Mouse (Mus musculus) ovary, adult 18-20 months (tissue): ENCODE results near the gene Endou.

Experiments used
- DNase-seq: peaks from one replicate; pipeline ENCODE4 v3.0.0; 2022; ENCODE audit warnings: low spot score, mixed read lengths

The Endou gene

DNA sequence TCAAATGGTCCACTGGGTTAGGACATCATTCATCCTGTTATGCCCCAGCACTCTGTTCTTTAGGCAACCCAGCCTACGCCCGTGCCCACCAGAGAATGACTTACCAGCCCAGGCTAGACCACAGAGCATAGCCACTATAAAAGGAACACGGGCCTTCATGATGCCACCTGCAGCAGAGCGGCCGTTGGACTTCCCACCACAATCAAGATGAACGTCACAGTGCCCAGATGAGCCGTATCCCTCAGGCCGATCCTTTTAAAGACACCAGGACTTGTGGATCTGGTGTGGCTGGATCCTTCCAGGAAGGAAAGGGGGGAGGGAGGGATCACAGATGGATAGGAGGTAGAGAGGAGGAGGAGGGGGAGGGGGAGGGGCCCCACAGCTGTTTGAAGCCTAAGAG, at the start of gene Endou:
Gene Endou, minus strand, starts transcription at position 229 of the 400 bp plus-strand sequence.
- DNase-seq, result no peak

DNA sequence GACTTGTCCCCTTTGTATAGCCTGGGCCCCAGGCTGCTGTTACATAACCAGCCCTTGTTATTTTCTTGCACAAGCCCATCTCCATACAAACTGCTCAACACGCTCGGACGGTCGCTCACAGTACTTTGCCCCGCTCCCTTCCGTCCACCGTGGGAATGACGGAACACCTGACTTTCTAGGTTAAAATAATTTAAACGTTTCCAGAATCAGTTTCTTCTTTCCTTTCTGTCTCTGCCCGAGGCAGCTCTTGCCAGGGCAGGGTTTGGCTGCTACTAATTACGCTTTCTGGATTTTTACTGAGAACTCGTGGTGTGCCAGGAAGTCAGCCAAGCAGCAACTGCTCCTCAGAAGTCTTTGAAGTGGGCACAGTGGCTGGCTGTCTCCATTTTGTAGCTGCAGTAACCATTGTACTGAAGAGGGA, 49.5 kb upstream of the Endou start:
- no peak for DNase-seq

DNA sequence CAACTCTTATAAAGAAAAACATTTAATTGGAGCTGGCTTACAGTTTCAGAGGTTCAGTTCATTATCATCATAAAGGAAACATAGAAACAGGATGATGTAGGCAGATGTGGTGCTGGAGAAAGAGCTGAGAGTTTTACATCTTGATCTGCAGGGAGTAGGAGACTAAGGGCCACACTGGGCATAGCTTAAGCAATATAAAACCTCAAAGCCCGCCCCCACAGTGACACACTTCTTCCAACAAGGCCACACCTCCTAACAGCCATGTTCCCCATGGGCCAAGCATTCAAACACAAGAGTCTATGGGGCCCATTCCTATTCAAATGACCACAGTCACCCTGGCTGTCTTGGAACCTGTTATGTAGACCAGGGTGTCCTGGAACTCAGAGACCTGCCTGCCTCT, 48.4 kb upstream of the Endou start:
- DNase-seq, result no peak

DNA sequence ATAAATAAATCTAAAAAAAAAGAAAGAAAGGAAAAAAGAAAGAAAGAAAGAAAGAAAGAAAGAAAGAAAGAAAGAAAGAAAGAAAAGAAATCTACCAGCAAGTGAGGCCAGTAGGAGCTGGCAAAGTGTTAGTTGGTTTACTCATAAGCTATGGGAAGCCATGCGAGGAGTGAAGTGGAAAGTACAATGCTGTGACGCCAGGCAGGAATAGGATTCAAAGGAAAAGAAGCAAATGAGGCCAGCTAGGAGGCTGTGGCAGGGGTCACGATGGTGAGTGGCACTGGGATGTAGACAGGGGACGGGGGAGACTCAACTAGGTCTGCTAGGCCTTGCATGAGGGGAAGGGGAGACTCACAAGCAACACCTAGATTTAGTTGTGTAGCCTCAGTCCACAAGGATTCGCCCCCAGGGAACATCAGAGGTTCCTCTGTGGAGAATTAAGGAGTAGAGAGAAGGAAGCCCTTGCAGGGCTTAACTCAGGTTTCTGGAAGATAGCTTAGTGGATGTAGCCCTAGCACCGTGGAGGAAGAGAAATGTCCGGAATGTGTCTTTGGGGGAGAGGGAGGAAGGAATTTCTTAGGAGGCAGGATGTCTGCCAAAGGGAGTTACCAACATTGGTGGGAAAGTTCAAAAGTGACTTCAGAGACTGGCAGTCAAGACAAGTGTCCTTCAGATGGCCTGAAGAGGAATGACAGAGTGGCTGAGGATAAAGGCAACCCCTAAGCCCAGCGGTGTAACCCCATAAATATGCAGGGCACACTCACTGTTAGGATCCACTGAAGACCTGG, 47.4 kb upstream of the Endou start, which contains the start of gene Slc48a1:
Gene Slc48a1, plus strand, starts transcription at position 210 of the 788 bp plus-strand sequence.
- no peak for DNase-seq

DNA sequence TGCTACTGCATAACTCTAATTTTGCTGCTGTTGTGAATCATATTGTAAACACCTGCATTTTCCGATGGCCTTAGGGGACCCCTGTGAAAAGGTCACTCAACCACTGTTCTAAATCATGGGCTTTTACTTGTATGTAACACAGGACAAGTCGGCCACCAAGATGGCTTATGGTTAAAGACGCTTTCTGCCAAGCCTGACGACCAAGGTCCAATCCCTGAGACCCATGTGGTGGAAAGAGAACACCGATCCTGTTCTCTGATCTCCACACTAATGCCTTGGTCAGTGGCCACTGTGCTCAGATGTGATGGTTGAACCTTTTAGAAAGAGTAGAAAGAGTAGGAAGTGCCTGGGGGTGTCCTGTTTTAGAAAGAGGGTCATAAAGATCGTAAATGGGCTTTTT, 45.8 kb upstream of the Endou start:
- DNase-seq, result no peak

DNA sequence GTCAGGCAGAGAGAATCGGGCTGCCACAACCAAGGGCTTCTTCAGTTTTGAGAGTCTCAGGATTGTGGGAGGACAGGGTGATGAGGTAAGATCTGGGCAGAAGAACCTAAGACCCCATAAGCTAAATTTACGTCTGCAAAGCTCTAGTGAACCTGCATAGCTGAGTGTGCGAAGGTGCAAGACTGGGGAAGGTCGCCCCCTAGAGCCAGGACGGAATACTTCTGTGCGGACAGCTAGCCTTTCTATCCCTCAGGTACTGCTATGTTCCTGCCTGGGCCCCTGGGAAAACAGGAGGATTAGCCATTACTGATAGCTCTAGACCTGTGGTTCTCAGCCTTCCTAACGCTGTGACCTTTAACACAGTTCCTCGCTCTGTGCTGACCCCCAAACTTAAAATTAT, 45.4 kb upstream of the Endou start:
- no peak for DNase-seq

DNA sequence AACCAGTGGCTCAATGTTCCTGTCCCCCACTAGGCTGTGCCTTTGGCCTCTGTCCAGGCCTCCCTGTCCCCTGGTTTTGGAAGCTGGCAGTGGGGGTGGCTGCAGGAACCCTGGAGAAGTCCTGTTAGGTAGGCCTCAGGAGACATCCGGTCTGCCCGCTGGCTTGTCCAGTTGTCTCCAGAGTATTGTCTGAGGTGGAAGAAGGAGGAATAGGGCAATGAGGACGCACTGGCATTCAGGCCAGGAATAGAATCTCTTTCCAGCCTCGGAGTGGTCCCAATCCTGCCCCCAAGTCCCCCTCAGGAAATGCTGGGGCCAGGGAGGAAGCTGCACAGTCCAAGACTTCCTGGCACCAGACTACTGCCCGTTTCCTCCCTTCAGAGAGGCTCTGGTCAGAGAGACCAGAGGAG, 42.8 kb upstream of the Endou start:
- DNase-seq, result no peak

DNA sequence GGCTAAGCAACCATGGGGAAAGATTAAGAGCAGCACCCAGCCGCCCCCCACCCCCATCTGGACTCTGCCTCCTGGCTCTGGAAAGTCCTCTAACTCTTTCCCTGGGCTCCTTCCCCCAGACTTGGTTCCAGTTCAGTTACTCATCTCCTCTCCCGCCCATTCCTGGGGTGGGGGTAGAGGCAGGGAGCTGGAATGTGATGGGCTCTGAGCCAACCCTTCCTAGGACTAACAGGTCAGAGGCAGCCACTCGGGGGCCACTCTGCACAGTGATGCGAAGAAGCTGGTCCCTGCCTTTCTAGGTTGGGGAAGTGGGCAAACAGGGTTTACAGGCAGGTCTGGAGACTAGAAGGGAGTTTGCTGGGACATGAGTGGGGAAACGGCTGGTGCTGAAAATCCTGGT, 42.0 kb upstream of the Endou start:
- DNase-seq, result peak; percentile 52

DNA sequence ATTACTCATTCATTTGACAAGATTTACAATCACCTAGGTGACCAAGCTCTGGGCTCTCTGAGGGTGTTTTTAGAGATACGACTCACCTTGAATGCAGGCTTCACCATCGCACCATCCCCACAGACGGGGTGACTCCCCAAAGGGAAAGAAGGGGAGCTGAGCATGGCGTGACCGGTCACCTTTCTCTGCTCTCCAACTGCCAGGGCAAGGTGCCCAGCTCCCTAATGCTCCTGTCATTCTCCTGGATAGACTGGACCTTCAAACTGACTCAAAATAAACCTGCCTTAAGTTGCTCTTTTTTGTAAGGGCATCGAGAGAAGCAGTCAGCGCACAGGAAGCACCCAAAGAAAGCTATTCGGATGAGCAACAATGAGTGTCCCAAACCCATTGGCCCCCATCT, 39.1 kb upstream of the Endou start:
- DNase-seq, result no peak

DNA sequence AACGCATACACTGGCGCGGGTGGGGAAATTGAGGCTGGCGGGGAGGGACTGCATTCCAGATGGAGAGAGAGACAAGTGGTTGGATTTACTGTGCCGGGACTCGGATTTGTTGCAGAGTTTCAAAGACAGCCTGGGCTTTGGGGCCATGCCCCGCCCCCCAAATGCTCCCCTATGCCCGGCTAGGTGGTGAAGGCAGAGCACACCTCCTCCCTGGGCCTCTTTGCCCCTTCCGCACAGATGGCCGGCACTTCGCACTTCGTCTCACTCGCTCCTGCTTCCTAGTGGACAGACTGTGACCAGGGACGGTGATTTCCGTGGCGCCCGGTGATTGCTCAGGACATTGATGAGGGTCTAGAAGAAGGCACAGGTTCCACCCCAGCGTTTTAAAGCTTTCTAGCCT, 37.1 kb upstream of the Endou start:
- no peak for DNase-seq

DNA sequence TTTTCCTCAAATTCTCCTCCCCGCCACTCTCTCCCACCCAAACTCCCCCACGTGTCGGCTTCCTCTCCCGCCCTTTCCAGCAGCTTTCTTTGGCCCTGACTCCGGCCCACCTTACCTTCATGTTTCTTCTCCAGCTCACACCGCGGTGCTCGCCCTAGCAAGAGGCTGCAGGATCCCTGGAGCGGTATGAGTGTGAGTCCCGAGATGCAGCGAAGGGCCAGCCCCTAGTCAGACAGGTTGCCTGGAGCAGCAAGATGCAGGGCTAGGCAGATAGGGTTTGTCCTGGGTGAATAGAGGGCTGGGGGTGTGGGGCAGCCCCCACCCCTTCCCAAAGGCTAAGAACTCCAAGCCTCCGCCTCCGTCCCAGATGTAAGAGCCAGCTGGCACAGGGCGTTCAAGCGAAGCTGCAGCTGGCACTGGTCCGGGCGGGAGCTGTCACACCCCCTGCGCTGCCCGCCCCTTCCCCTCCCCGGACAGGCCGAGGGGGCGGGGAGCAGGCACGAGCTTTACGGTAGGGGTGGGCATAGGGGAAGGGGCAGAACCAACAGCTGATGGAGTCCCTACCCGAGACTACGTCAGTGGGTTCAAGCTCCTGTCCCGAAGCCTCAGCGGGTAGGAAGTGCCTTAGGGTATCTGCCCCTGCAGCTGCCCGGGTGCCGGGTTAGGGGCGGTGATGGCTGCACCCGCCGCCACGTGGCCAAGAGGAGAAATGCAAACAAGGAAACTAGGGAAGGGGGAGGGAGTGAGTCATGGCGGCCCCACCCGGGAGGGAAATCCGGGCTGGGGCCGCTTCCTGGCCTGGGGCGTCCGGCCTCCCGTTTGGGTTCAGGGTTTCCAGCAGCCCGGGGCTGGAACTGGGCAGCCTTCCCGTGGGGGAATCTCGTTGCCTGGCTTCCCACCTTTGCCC, 36.4 kb upstream of the Endou start, which contains the start of gene Rapgef3:
Gene Rapgef3, minus strand, starts transcription at position 693 of the 907 bp plus-strand sequence.
- DNase-seq, result peak; percentile 67

DNA sequence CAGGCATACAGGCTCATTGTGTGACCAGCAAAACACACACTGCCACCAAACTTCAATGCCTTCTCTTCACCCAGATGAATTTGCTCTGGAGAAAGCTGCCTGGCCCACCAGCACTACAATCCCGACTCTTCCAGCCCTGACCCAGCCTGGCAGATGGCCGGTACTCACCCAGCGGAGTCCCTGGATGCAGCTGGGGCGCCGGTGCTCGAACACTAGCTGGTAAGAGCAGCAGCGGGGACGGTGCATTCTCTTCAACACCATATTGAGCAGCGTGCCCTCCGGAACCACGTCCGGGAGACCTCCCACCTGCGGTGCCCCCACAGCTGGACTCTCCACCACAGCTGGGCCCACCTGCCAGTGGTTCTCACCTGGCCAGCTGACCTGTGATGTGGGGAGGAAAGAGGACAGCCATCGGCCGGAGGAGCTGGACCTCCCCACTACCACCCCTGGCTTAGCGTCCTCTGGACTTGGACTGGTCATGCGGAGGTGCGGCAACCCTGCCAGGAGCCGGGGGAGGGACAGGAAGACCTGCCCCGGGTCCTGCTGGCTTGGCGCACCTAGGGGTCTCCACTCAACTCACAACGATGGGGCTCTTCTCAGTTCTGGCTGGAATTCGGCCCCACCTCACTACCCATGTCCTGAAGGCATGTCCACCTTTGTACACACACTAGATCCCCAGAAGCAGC, 35.6 kb upstream of the Endou start:
- no peak for DNase-seq

DNA sequence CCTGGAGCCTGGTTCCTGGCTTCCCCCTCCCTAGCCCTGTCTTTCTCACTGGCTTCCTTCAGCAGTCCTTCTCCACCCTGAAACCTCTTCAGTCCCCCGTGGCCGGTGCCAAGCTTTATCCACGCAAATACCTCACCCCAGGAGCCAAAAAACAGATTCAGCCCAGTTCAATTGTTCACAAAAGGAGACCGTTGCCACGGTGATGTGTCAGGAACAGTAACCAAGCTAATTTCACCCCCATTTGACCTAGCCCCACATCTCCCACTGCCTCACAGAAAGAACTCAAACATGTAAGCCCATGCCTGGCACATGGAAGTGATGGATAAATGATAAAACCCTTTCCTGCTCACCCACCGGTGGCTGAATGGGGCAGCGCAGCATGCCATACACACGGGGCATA, 35.1 kb upstream of the Endou start:
- DNase-seq, result no peak

DNA sequence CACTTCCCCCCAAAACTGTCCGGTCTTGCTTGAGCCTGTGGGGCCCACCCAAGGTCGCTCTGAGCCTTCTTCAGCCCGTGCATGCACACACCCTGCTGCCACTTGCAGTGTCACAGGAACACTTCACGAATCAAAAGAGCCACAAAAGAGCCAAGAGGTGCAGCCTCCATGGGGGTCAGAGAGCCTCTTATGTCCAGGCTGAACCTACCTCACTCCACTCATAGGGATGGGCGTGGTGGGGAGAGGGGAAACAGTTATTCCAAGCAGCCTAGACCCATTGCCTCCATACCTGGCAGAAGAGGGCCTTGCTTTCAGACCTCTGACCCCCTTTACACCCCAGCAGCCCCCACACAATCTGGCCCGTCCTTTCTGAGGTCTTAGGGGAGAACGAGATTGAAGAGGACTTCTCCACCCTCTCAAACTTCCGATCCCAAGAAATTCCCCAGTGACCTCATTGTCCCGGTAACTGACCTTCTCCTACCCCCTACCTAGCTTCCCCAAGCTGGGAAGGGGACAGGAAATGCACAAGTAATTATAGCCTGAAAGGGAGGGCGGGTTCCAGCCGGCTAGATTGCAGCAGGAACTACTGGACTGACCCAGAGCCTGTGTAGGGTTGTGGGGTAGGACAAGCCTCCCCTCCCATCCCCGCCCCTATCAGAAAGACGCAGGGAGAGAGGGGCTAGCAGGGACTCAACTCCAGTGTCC, 34.1 kb upstream of the Endou start:
- DNase-seq, result no peak

DNA sequence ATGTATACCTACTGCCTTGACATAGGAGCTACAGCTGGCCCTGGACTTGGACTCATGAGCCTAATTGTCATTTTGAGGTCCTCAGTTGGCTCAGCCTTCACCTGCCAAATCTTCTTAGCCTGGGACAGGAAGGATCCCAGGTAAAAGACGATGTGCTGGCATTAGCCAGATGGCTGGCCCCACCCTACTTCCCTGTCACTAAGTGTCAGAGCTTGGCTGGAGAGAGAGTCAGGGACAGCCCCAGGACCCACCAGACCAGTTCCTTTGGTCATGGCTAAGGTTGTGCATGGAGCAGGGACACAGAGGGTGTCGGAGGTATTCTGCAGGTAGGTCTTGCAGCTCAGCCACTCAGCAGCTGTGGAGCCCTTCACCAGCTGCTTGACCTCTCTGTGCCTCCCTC, 33.4 kb upstream of the Endou start:
- no peak for DNase-seq

DNA sequence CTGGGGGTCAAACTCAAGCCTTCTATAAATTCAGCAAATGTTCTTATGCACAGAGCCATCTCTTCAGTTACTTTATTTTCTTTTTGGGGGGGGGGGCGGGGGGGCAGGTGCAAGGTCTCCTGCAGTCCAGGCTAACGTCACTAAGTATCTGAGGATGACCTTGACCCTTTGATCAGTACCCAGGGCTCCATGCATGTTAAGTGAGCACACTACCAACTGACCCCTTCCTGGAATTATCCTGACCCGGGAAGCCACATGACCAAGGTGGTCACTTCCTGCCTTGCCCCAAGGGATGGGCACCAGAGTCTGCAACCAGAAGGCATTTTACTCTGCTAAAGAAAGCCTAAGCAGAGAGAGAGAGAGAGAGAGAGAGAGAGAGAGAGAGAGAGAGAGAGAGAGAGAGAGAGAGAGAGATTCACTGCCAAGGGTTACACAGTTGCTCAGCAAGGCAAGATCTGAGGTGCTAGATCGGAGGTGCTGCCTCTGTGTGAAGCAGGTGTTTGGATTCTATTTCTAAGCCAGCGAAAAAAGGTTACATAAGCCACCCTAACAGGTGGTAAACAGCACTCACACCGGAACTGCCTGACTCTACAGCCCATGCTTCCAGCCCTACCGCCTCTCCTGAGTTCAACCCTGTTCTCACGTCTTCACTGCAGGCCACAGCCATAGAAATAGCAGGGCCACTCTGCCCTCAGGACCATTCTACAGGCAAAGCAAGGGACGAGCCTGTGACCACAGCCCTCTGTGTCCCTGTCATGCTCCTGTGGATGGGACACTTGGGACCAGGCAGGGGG, 32.3 kb upstream of the Endou start:
- DNase-seq, result no peak

DNA sequence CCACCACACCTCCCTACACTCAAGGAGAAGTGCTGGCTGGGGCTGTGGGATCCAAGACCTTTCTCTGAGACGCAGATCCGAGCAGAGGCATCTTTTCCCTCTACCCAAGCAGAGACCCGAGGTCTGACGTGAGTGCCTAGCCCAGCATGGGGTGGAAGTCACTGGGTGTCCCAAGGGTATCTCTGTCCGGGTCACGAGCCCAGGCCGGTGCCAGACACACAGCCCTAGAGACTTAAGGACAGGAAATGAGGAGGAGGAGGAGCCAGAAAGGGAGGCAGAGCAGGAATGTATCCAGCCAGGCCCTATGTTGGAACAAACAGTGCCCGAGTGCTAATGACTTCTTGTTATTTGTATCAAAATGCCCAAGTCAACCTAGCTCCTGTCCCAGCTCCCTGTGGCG, 31.6 kb upstream of the Endou start:
- no peak for DNase-seq

DNA sequence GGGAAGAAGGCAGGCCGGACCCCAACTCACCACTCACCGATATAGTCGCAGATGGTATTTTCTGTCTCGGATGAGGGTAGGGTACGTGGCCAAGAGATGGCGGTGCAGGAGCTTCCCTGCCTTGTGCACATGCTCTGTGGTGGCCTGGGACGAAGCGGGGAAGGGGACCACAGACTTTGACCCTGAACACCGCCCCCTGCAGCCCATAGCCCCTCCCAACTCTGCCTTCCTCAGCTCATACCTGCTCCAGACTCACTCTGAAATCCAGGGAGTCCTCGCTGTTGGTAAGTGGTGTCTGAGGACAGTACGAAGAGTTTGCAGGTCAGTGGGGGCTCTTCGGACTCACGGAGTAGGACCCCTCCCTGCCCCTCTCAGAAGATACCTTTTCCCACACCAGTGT, 30.3 kb upstream of the Endou start:
- DNase-seq, result no peak

DNA sequence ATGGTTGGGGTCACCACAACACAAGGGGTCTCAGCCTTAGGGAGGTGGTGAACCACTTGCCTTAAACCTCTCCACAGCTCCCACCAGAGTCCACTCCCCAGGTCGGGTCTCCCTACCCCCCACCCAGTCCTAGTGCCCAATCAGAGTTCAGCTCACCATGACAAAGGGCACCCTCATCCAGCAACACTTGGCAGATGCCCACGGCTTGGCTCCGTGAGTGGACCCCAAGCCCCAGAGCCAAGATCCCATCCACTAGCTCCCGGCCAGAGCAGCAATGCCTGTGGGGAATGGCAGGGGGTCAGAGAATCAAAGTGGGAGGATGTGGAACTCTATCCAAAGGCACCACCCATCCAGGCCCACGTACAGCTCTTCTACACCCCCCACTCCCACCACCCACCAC, 29.8 kb upstream of the Endou start:
- no peak for DNase-seq

DNA sequence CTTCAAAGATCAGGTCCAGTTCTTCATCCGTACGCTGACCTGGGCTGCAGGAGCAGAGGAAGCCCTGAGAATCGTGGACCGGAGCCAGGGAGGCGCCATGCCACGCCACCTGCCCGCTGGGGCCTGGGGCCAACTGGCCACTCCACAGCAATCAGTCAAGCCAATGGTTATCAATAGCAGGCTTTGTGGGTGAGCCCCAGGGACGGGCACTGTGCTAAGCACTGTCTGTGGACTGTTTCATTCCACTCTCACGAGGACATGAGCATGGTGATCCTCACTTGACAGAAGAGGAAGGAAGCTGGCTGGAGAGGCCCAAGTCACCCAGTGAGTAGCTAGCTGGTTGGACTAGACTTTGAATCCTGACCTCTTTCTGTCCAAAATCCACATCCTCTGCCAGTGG, 28.9 kb upstream of the Endou start:
- no peak for DNase-seq

DNA sequence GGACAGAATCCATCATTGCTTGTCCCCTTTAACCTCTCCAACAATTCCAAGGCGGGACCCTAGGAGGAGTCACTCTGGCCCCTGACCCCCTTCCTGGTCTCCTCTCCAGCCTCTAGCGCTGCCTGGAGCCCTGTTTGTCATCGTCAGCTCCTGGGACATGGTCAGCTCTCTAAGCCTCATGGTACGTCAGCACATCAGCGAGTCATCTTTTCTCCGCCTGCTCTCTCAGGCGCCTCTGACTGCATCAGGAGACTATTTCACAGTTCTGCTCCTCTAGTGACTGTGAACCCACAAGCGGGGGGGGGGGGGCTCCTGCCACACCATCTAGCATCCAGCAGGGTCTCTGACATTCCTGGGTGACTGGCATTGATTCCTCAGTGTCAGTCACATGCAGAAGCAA, 24.2 kb upstream of the Endou start:
- no peak for DNase-seq
